Mouse (Mus musculus) induced T-regulatory cell, adult 2 months (primary cell): ENCODE results near the gene Mgst3.
A peak's percentile ranks its signal among the peaks of the same experiment; 100 is the strongest.
"Not testable (repeated sequence)": the region's sequence is repeated elsewhere in the genome, so short reads cannot be mapped to it uniquely, and the experiment has no call there.

Source experiments
- DNase-seq: peaks from one replicate; pipeline ENCODE4 v3.0.0-alpha.2; 2012; ENCODE audit warnings: low read depth

Gene Mgst3

DNA sequence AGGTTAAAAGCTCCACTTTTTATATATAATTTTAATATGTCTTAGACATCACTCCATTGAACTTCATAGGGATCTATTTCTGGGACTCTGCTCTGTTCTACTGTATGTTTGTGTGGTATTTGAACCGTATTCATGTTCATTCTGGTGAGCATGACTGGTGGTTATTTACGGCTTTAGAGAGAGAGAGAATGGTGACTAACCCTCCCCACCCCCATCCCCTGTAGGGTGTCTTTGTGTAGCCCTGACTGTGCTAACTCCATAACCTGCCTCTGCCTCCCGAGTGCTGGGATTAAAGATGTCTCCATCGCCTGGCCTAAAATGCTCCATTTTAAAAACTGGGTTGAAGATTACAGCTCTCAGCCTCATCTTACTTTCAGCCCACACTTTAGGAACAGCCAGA, 33.4 kb downstream of the Mgst3 start:
- DNase-seq, result no peak

DNA sequence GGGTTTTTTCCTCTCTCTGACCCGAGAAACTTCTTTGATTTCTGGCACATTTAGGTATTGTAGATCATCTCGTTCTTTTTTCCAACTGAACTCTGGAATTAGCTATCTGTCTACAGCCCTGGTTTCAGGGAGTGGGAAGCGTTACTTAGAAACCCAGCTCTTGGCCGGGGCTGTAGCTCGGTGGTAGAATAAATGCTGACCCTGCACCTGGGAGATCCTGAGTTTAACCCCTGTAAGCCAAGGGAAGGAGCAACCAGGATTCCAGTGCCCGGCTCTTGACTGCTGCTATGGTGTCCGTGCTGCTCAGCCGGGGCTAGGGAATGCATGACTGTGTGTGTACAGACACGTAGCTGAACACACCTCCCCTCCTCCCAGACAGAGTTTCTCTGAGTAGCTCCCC, 34.9 kb downstream of the Mgst3 start:
- no peak for DNase-seq

DNA sequence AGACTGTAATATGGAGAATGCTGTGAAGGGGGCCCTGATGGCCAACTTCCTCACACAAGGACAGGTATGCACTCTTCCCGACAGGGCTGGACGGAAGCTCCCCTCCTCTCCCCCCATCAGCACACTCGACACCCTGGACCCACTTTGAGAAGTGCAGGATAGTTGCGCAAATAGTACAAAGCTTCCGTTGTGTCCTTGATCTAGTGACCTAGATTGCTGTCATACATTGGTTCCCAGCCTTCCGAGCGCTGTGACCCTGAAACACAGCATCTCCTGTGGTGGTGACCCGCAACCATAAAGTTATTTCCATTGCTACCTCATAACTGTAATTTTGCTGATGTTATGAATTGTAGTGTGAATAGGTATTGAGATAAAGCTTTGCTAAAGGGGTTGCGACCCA, 36.3 kb downstream of the Mgst3 start:
- DNase-seq, result no peak

DNA sequence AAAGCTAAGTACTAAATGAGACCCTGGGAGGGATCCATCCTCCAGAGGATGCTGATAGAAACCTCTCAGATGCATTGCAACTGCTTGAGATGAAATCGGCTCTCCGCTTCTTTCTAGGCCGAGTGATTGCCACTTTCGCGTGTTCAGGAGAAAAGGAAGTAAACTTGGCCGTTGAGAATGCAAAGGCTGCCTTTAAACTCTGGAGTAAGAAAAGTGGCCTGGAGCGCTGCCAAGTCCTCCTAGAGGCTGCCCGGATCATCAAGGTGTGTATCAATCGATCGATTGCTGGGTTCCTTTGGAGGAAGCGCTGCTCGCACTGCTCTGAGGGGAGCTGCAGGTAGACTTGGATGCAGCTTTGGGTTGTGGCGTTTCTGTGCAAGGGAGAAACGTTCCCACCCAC, 41.2 kb downstream of the Mgst3 start:
- no peak for DNase-seq

DNA sequence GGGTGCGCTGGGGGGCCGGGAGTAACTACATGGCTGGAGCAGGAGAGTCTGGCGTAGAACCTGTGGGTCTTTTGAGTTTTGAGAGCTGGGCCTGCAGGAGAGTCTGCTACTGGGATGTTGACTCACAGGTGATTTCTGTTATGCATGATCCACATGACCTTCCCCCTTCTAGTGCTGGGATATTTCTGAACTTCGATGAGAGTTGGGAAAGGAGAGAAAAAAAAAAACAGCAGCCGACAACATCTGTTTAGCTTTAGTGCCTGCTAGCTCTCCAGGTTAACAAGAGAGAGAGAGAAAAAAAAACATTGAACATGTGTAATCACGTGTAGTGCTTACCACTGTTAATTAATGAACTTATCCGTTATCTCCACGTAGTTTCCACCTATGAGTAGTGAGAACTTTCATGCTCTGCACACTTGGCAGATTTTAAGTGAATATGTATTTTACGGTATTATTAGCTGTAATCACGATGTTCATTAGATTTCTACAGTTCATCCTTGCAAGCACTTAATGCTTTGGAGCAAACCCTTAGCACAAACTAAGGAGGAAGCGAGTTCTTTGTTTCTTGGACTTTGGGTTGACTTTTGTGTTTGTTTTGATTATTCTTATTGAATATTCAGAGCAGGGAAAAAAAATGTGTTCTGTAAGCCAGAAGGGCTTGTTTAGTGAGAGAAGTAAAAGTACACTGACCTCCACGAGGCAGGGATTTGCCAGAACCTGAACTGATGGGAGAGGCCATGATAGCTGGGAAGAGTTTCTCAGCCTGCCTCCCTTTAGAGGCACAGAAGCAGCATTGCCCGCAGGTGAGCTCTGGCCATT, 42.8 kb downstream of the Mgst3 start:
- no peak for DNase-seq

DNA sequence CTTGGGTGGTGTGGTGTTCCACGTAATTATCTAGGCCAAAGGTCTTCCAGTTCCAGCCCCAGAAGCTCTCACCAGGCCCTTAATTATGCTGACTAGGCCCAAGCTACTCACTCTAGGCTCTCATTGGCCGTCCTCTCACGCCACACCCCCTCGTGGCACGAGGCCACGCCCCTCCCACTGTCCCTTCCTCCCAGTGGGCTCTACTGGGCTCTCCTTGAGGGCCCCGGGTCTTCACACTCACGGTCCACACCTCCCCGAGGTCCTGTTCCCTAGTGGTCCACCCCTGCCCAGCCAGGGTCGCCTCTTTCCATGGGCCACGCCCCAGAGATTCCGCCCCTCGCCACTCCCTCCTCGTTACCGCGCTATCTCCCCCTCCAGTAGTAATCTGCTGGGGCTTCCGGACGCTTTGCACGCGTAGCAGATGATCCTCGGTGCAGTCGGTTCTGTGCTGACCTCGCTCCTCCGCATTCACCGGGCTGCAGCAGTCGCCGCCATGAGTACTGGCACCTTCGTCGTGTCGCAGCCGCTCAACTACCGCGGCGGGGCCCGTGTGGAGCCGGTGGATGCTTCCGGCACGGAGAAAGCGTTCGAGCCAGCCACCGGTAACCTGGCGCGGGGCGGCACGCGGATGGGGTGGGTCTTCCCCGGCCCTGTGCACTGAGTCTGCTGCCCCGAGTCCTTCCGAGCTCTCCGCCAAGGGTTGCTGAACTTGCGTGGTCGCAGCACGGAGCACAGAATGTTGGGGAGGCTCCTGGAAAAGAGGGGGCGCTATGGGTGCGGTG, 43.6 kb downstream of the Mgst3 start, which contains the start of gene Aldh9a1:
TSS of gene Aldh9a1 (plus strand) at position 177 of the 782 bp plus-strand sequence.
- DNase-seq, result peak; percentile 91

DNA sequence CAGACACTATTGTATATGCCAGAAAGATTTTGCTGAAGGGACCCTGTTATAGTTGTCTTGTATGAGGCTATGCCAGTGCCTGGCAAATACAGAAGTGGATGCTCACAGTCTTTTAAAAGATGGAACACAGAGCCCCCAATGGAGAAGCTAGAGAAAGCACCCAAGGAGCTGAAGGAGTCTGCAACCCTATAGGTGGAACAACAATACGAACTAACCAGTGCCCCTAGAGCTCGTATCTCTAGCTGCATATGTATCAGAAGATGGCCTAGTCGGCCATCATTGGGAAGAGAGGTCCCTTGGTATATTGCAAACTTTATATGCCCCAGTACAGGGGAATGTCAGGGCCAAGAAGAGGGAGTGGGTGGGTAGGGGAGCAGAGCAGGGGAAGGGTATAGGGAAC, 44.4 kb downstream of the Mgst3 start:
- not testable (repeated sequence) for DNase-seq

DNA sequence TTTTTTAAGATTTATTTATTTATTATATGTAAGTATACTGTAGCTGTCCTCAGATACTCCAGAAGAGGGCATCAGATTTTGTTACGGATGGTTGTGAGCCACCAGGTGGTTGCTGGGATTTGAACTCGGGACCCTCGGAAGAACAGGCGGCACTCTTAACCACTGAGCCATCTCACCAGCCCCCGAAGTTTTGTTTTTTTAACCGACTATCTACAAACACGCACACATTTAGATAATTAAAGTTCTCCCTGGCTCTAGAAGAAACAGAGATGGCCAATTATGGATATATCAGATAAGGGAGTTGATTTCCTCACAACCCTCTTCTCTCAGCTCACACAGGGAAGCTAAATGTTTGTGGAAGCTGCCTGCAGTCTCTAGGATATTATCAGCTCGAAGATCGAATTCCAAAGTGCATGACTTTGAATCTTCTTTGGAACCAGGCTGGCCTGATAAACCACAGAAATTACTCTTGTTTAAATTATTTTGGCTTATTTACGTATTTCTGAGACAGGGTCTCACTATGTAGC, 47.6 kb downstream of the Mgst3 start:
- DNase-seq, result not testable (repeated sequence)

DNA sequence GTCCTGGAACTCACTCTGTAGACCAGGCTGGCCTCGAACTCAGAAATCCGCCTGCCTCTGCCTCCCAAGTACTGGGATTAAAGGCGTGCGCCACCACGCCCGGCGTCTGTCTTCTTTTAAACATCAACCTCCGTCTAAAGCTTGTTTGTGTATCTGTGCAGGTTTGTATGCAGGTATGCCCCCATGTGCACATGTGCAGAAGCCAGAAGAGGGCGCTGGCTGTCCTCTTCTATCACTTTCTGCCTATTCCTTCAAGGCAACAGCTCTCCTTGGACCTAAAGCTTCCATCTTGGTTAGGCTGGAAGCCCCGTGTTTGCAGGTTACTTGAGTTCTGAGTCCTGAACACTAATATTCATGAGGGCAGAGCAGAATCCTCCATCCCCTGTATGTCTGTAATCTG, 50.8 kb downstream of the Mgst3 start:
- no peak for DNase-seq

DNA sequence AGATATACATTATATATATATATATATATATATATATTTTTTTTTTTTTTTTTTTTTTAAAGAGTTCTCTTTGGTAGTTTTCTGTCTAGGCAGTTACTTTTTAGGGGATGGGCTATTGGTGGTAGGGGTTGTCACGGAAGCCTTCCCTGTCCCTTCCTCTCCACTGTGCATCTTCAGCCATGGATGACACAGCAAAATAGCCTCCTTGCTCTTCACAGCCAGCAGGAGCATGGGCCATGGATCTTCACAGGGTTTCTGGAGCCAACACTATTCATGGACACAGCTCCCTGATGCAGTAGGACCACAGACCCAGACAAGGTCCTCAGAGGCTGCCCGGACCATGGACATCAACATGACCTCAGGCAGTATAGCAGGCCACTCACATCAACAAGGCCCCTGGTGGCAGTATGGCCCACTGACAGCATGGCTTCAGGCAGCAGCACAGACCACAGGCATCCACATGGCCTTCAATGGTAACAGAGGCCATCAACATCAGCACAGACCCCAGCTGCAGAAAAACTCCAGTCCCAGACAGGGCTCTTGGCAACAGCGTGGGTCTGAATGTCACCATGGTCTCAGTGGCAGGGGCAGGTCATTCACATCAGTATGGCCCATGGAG, 52.6 kb downstream of the Mgst3 start:
- no peak for DNase-seq

DNA sequence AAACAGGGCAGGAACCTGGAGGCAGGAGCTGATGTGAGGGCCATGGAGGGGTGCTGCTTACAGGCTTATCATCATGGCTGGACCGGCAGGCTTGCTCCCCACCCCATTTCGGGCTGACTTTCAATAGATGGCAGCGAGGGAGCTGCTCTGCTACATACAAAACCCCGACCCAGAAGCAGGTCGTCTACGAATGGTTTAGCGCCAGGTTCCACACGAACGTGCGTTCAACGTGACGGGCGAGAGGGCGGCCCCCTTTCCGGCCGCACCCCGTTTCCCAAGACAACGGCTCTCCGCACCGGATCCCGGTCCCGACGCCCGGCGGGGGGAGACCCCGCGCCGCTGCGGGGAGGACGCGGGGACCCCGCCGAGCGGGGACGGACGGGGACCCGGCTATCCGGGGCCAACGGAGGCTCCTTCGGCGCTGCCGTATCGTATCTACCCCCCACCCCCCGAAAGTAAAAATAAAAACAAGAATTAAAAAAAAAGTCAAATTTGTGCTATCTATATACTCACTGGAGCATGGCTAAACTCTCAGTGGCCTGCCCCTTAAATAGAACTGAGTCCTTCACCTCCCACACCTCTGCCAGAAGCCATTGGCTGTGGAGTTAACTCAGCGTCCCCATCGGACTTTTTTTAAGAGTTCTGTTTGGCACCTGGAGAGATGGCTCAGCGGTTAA, 53.4 kb downstream of the Mgst3 start:
- DNase-seq, result peak; percentile 37

DNA sequence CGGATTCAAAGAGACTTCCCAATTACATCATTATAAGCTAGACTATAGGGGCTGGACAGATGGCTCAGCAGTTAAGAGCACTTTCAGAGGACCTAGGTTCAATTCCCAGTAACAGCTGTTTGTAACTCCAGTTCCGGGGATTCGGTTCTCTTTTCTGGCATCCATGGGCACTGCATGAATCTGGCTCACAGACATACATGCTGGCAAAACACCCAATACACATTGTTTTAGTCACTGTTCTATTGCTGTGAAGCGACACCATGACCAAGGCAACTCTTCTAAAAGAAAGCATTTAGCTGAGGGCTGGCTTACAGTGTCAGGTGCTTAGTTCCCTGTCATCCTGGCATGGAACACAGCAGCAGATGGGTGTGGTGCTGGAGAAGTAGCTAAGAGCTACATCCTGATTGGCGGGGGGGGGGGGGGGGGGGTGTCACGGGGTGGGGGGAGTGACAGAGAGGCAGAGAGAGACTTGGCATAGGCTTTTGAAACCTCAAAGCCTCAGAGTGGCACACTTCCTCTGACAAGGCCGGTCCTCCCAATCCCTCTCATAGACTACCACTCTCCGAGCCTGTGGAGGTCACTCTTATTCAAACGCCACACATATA, 54.4 kb downstream of the Mgst3 start:
- no peak for DNase-seq

DNA sequence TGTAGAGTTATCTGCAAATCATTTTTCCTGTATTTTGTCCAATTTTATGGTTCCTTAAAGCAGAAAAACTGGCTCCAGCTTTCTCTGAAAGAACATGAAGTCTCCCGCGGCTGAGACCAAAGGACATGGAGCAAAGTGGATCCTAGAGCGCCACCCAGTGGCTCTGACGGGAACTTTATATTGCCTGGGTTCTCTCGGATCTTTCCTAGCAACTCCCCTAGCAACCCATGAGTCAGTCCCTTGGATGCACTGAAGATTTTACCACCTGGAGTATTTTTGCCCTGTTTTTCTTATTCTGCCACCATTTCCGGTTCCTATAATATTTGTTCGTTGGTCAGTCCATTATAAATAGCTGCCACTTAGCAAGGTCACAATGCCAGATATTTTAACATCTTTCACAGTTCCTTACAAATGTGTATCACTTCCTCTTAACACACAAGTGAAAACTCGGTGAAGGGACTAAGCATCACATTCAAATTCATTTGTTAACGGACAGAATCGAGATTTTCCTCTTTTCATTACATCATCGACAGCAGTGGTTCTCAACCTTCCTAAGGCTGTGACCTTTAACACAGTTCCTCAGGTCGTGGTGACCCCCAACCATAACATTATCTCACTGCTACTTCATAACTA, 56.1 kb downstream of the Mgst3 start:
- peak; percentile 92 for DNase-seq

DNA sequence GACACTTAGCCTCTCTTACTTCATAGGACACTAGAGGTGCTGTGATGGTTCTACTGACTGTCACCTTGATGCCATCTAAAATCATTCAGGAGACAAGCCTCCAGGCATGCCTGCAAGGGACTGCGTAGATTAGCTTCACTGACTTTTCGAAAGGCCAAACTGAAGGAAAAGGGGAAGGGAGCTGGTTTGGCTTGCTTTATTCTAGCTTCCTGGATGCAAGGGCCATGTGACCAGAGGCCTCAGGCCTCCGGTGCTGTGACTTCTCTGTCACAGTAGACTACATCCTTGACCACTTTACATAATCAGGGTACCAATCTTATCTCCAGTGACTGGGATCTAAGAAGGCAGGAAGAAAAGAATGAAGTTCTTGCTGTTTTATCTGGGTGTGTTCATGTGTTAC, 57.2 kb downstream of the Mgst3 start:
- DNase-seq, result no peak

DNA sequence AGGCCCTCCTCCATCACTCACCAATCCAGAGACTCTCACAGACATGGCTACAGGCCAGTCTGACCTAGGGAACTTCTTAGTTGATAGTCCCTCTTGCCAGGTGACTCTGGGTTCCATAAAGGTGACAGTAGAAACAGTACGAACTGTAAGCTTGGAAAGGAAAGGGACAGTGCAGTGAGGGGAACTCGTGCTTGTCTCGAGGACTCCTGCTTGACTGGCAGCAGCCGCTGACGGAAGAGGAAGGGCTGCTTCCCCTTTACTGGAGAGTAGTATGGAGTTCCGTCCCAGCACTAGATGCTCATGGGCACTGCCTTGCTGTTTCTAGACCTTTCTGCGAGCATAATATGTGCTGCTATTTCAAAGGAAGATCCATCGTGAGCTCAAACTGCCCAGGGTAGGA, 62.5 kb downstream of the Mgst3 start:
- DNase-seq, result no peak

DNA sequence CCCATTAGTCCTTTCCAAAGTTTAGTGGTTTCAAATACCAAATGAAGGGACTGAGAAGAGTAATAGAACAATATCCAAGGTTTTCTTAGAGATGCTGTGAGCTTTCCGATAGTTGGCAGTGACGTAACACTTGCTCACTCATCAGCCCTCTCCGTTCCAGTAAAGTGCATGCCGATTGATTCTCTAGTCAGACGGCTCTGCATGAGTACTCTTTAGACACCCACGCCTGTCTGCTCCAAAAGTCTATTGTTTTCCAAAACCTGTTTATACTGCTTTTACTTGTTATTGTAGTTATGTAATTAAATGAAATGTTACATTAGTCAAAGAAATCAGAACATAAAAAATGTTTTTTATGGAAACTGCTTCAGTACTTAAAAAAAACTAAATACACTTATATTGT, 64.9 kb downstream of the Mgst3 start:
- DNase-seq, result no peak
